Mouse (Mus musculus): Measurements from ENCODE around the gene Rpl9-ps6. TPM values are rescaled to one million over a fixed set of nuclear protein-coding genes. Genes with fewer than 3 reads are reported as not detected.
A peak's percentile ranks its signal among the peaks of the same experiment; 100 is the strongest.

Rpl9-ps6 gene
- polyA plus RNA-seq, 1 experiment from 2014 or later, result 138 TPM

- Histone ChIP-seq H3K4me2 (replicated peaks; ENCODE audit: low read depth) (no peak overlapping the region), H3K4me1 (replicated peaks; ENCODE audit: control insufficient read depth, insufficient read depth) (no peaks in the 10 kb centered on the region), H3K9ac (ENCODE audit: low read length) (no peak overlapping the region), H3K27me3 (ENCODE audit: control insufficient read depth, insufficient read depth, low read length) (no peaks in the 10 kb centered on the region), H3K4me3 (ENCODE audit: low read depth, low read length) (no peak overlapping the region), H3K27ac (replicated peaks) (no peak overlapping the region), H3K36me3 (ENCODE audit: control insufficient read depth, insufficient read depth, low read length) (no peaks in the 10 kb centered on the region), H3K9me3 (ENCODE audit: control insufficient read depth, low read length) (no peaks in the 10 kb centered on the region)
- ATAC-seq (ENCODE audit: low FRiP score, low TSS enrichment) (no peak), DNase-seq (ENCODE audit: low spot score) (peak; percentile 9)
- 40% methylated on average over 3 of the region's 3 CpGs for WGBS
- no peak for TF ChIP-seq CTCF (IDR thresholded peaks at IDR 0.05; ENCODE audit: low read depth)
- TF ChIP-seq EP300 (optimal IDR thresholded peaks at IDR 0.05), result no peak
Measured at GRCm38 (mm10) chr19:32419069-32419468, 47.3 kb downstream of the Rpl9-ps6 start.

GRCm38 (mm10) chr19:32416692-32417317 is 49.6 kb downstream of the Rpl9-ps6 start:
- DNase-seq (ENCODE audit: low spot score), result peak; percentile 13
- H3K36me3 ChIP-seq (ENCODE audit: control insufficient read depth, insufficient read depth, low read length), result no peaks in the 10 kb centered on the region
- no peaks in the 10 kb centered on the region for H3K9me3 ChIP-seq (ENCODE audit: control insufficient read depth, low read length)
- no peaks in the 10 kb centered on the region for H3K4me1 ChIP-seq (replicated peaks; ENCODE audit: control insufficient read depth, insufficient read depth)
- no peak overlapping the region for H3K4me3 ChIP-seq (ENCODE audit: low read depth, low read length)
- H3K27ac ChIP-seq (replicated peaks), result no peak overlapping the region
- 71% methylated on average over 7 of the region's 7 CpGs for WGBS
- no peaks in the 10 kb centered on the region for H3K27me3 ChIP-seq (ENCODE audit: control insufficient read depth, insufficient read depth, low read length)
- ATAC-seq (ENCODE audit: low FRiP score, low TSS enrichment), result no peak
- TF ChIP-seq CTCF (IDR thresholded peaks at IDR 0.05; ENCODE audit: low read depth), result no peak
- no peak for TF ChIP-seq EP300 (optimal IDR thresholded peaks at IDR 0.05)
- no peak overlapping the region for H3K9ac ChIP-seq (ENCODE audit: low read length)
- no peak overlapping the region for H3K4me2 ChIP-seq (replicated peaks; ENCODE audit: low read depth)

Other genes with a start within 250 kb of the Rpl9-ps6 start
- 27.2 and 29.3 TPM in 2 replicates for gene Sgms1, start 76.9 kb downstream of the Rpl9-ps6 start, polyA plus RNA-seq (2015; fragmentation: Nextera tagmentation; extraction: Ambion mirVana)
- gene Minpp1, start 19.2 kb upstream of the Rpl9-ps6 start, polyA plus RNA-seq (2015; fragmentation: Nextera tagmentation; extraction: Ambion mirVana), result 37.5 and 38.7 TPM in 2 replicates
- 20.8 and 29.9 TPM in 2 replicates for gene Papss2, start 129.2 kb upstream of the Rpl9-ps6 start, polyA plus RNA-seq (2015; fragmentation: Nextera tagmentation; extraction: Ambion mirVana)